Mouse (Mus musculus): ENCODE data around the gene Slc6a6. TPM values are rescaled to one million over a fixed set of nuclear protein-coding genes. Genes with fewer than 3 reads are reported as not detected.

Slc6a6 gene
- 10 to 100 TPM; 67.0 to 91.9 TPM for total RNA-seq (2021)
- long read RNA-seq, experiment 1, full-length matches to known transcripts = 37 of 70 reads
- long read RNA-seq, experiment 1, partial matches to known transcripts = 30 of 70 reads
- long read RNA-seq, experiment 1, other reads (novel, unspliced or antisense) = 3 of 70 reads
- long read RNA-seq, experiment 2, full-length matches to known transcripts = 41 of 72 reads
- long read RNA-seq, experiment 2, partial matches to known transcripts = 26 of 72 reads
- long read RNA-seq, experiment 2, other reads (novel, unspliced or antisense) = 5 of 72 reads

DNA sequence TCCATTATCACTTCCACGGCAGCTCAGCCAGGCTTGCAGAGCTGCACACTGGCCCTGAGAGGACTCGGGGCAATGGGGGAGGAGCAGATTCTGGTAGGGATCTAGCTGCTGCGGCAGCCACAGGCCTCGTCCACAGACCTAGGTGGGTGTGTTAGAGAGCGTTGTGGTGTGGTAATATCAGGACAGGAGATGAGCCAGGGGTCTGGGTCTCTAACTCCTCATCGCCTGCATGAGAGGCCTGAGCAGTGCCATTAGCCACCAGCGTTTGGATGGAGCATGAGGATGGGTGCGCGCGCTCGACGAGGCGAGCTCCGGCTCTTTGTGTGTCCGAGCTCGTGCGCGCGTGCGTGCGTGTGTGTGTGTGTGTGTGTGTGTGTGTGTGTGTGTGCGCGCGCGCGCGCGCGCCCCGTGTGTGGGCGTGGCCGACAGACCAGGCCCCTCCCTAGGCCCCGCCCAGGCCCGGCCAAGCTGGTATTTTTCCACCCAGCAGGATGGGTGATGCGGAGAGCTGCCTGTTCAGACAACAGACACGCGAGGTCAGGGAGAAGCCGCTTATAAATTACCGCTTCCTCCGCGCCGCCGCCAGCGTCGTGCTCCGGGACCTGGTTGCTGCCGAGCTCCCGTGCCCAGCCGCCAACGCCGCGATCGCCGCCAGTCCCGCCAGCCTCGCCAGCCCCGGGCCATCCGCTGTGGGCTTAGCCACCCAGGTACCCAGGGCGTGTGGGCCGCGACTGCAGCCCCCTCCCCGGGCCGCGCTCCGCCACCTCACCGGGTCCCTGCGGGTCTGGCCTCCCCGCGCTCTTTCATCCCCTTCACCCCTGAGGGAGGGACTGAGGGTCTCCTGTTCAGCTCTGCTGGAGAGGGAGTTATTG is at the start of gene Slc6a6:
Gene Slc6a6 (plus strand): TSS at position 452 of the 872 bp plus-strand sequence.
- Histone ChIP-seq H3K4me3 (peak within 1 kb of the TSS; percentile 99), H3K27ac (peak within 1 kb of the TSS; percentile 99)
- peak; percentile 95 for DNase-seq
- intact Hi-C loops (cut with DNase I) = loop anchor here (2.0 to 5.0 kb wide), 4 partner anchors 55 to 157 kb away; no protein-coding TSS in a partner anchor
- TF ChIP-seq CTCF (IDR thresholded peaks at IDR 0.05) = no peak

DNA sequence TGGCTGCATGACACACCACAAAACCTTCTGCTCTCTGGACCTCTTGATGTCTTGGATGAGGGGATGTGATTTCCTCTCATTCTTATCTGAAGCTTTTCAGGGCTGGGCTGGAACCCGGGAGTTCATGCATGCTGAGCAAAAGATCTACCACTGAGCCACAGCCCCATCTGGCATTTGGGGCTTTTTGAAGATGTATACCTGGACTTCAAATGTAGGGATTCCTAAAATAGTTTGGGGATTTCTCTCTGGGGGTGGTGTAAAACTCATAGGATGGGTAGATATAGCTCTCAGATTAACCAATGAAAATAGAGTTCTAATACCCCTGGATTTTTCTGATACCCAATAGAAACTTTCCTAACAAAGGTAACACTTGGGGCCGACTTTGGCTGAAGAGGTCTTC is 49.4 kb upstream of the Slc6a6 start:
- intact Hi-C loops (cut with DNase I) = no loop called here
- no peak overlapping the region for H3K4me3 ChIP-seq
- DNase-seq = no peak
- H3K27ac ChIP-seq = no peak overlapping the region
- TF ChIP-seq CTCF (IDR thresholded peaks at IDR 0.05) = no peak

DNA sequence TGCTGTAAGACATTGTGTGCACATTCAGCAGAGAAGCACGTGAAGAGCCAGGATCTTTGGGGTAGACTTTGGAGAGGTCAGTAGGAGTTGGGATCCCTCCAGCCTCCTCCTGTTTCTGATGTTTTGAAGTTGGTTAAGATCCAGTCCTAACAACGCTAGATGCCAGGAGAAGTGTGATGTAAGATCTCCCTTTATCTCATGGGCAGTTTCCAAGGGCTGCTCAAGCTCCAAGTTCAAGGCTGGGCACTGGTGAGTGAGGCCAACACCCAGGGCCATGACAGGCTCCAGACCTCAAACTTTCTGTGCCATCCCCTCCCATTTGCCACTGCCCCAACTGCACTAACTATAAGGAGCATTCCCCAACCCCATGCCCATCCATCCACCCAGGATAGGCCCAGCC is 49.0 kb upstream of the Slc6a6 start:
- DNase-seq = no peak
- intact Hi-C loops (cut with DNase I) = no loop called here
- no peak for TF ChIP-seq CTCF (IDR thresholded peaks at IDR 0.05)

DNA sequence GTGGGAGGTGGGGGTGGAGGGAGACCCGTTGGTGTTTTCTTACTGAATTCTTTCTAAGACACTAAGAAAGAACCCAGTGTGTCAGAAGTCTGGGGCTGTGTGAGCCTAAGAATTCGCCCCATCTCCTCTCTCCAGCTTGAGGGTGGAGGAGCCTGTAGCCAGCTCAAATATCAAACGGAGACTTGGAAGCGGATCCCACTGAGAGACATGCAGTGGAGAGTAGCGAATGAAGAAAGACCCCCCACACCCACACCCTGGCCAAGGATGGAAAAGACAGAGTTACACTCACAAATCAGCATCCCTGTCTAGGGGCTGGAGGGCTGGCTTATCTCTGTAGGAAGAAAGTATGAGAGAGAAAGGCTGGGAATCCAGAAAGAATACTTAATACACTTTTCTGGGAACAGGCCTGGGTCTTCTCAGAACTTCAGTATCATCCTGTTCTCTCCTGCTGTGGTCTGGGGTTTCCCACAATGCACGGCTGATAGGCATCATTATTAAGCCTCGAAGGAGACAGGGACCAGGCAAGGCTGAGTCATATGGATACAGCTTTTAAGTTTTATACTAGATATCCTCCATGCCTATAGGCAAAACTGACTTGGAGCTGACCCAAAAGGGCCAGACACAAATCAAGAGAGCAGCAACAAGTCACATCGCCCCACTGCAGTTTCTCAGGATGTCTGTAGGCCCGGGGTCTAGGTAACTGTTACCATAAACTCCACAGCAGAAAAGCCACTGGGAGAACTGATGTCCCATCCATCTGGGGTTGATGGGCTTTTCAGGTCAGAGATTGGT is 45.5 kb upstream of the Slc6a6 start:
- intact Hi-C loops (cut with DNase I) = no loop called here
- Histone ChIP-seq H3K27ac (no peak overlapping the region), H3K4me3 (no peak overlapping the region)
- TF ChIP-seq CTCF (IDR thresholded peaks at IDR 0.05) = no peak
- no peak for DNase-seq

More for the DNA sequence above, 49.0 kb upstream of the Slc6a6 start:
- no peak overlapping the region for H3K27ac ChIP-seq
- H3K4me3 ChIP-seq = no peak overlapping the region

DNA sequence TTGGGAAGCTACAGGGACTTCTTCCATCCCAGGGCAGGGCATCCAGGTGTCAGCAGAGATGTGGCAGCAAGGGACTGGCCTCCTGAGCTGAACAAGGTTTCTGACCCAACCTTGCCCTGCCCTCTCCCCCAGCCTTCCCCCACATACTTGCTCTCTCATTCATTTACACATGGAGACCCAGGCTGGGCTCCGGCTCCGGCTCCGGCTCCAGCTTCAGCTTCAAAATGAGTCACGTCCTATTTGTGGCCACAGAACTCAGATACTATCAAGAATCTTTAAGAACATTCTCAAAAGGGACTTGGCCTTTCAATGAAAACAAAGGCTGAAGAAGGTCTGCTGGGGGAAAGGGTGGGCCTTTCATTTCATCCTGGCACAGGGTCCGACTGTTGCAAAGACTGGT is 40.8 kb upstream of the Slc6a6 start:
- intact Hi-C loops (cut with DNase I) = no loop called here
- no peak overlapping the region for H3K27ac ChIP-seq
- no peak for TF ChIP-seq CTCF (IDR thresholded peaks at IDR 0.05)
- DNase-seq = no peak
- no peak overlapping the region for H3K4me3 ChIP-seq

DNA sequence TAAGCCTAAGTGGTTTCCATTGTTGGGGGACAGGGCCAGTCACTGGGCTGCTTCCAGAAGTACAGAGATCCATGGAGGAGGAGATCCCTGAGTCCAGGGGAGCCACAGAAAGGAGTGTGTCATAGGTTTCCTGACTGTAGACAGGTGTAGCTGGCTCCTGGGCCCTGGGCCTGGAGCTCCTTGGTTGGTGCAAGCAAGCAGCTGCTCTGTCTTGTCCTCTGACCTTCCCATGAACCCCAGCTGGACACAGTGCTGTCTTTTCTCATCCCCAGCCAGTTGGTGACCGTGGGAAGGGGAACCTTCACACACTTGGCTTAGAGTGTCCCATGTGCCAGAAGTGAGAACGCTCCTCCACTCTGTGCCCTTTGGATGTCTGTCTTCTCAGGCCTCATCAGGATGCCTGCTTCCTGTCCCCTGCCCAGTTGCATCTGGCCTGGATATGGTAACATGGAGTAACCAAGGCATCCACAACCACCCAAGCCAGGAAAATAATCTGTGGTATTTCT is 40.4 kb upstream of the Slc6a6 start:
- no peak overlapping the region for H3K27ac ChIP-seq
- TF ChIP-seq CTCF (IDR thresholded peaks at IDR 0.05) = no peak
- no peak overlapping the region for H3K4me3 ChIP-seq
- no peak for DNase-seq
- intact Hi-C loops (cut with DNase I) = no loop called here

DNA sequence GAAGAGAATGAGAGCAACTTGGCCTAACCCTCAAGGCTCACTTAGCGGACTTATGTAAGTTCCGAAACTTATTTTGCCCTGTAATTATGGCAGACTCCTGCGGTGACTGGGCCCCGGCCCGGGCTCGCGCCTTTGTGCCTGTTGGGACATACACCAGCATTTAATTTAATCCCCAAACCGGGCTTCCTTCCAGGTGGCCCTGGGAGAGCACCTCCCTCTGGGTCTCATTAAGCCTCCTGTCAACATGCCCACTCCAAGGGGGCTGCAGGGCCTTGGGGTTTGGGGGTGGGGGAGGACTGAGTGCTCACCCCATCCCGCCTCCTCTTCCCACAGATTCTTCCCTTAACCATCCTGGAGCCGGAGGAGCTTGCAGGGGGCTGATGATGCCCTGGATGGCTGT is 37.8 kb upstream of the Slc6a6 start:
- TF ChIP-seq CTCF (IDR thresholded peaks at IDR 0.05) = no peak
- DNase-seq = peak; percentile 44
- Histone ChIP-seq H3K27ac (no peak overlapping the region), H3K4me3 (no peak overlapping the region)
- intact Hi-C loops (cut with DNase I) = no loop called here

DNA sequence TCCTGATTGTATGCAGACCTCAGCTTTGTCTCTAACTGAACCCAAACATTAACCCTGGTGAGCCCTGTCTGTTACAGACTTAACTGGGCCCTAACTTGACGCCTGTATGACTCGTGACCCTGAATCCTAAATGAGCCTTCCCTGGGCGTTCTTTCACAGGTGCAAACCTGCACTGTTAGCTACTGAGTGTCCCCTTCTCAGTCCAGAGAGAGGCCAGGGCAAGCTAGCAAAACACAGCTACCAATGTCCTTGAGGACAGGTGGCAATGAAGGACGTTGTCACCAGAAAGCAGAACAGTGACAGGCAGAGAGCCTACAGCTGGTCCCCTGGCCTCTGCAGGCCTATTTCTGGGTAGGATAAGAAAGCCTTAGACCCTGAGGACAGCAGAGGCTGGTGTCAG is 37.0 kb upstream of the Slc6a6 start:
- H3K4me3 ChIP-seq = no peak overlapping the region
- H3K27ac ChIP-seq = peak overlapping the region; percentile 54
- TF ChIP-seq CTCF (IDR thresholded peaks at IDR 0.05) = no peak
- intact Hi-C loops (cut with DNase I) = no loop called here
- DNase-seq = no peak

DNA sequence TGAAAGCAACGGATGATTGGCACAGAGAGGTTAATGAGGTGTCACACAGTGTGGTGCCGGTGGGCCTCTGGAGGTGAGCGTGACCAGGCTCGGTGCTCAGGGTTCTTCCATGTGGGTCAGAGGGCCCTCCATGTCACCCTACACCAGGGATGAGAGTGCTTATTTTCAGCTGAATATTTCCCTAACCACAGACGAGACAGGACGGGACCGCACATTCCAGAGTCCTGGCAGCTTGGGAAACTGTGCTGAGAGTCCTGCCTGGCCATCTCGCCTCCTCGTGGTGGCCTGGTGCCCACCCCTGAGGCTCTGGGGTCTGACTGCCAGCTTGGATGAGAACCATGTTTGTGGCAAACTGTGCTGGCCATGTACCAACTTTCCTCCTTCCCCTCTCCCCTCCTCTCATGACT is 36.5 kb upstream of the Slc6a6 start:
- Histone ChIP-seq H3K4me3 (no peak overlapping the region), H3K27ac (peak overlapping the region; percentile 54)
- DNase-seq = peak; percentile 47
- TF ChIP-seq CTCF (IDR thresholded peaks at IDR 0.05) = no peak
- intact Hi-C loops (cut with DNase I) = no loop called here

DNA sequence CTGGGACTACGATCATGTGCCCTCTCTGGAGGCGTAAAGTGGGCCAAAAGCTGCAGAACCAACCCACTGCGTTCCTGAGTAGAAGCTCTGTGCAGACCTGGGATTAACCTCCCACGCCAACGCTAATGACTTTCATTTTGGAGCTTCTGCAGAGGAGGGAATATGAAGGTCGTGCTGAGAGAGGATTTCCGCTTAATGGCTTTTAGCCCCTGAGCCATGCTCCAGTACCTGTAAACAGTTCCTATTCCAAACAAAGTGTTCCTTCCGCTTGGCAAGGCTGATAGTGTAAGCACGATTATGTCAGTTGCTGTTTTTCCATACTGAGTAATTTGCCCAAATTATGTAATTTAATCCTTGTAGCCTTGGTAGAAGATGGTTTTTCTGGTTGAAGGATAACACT is 33.6 kb upstream of the Slc6a6 start:
- H3K27ac ChIP-seq = no peak overlapping the region
- H3K4me3 ChIP-seq = no peak overlapping the region
- no peak for DNase-seq
- no peak for TF ChIP-seq CTCF (IDR thresholded peaks at IDR 0.05)
- intact Hi-C loops (cut with DNase I) = no loop called here

DNA sequence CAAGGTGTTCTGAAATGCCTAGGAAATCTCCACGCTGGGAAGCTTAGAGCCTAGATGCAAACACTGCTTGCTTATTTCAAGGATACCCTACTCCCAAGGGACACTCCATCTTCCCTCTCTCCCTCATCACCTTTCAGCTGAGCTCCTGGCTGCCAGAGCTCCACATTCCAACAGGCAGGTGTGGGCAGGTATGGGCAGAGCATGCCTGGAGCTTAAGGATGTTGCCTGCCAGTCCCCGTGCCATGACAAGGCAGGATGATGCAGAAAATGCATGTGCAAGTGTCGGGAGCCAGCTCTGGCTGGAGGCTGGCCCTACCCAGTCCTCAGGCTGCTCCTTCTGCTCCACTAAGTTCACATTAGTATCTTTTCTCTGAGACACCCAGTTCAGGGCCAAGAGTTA is 31.6 kb upstream of the Slc6a6 start:
- H3K27ac ChIP-seq = no peak overlapping the region
- DNase-seq = no peak
- intact Hi-C loops (cut with DNase I) = no loop called here
- H3K4me3 ChIP-seq = no peak overlapping the region
- no peak for TF ChIP-seq CTCF (IDR thresholded peaks at IDR 0.05)

DNA sequence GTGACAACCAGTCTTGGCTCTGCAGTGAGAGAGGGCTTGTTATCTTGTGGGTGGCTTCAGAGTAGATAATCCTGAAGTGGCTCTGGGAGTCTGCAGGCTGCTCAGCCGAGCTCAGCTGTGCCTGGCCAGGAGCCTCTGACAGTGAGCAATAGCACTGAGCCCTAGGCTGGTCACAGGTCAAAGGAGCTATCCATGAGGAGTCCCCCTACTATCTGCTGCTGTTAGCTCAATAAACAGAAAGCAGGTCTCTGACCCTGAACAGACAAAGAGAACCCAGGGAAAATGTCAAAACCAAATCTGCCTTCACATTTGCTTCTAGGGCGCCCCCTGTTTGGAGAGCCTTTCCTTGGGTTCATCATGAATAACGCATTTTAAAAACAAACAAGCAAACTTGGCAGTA is 28.6 kb upstream of the Slc6a6 start:
- no peak for DNase-seq
- intact Hi-C loops (cut with DNase I) = no loop called here
- Histone ChIP-seq H3K4me3 (no peak overlapping the region), H3K27ac (no peak overlapping the region)
- TF ChIP-seq CTCF (IDR thresholded peaks at IDR 0.05) = no peak
